Mouse (Mus musculus): ENCODE data around the gene Robo2.

Gene Robo2

GRCm38 (mm10) chr16:74411481-74412251, at the start of gene Robo2:
Robo2 (minus strand) TSS chr16:74411825.
- DNase-seq: peak; percentile 47 to 48

DNA sequence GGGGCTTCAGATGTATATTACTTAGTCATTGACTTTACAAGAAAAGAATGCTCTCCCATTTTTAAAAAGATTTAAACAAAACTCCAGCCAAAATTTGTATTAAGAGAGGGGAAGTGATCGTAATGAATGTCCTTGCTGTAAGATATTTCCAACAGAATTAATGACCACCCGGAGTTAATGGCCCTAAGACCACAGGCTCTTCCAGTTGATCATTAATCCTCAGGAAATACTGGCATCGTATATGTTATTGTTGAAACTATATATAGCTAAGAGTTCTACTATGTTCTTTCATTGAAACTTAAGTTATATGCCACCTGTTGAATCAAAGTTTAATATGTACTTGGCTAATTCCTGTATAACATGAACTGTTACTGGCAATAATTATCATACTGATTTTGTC, 46.5 kb upstream of the Robo2 start:
- DNase-seq: no peak

GRCm38 (mm10) chr16:74457736-74458135, 46.1 kb upstream of the Robo2 start:
- no peak for DNase-seq

GRCm38 (mm10) chr16:74456808-74457470, 45.3 kb upstream of the Robo2 start:
- no peak for DNase-seq

DNA sequence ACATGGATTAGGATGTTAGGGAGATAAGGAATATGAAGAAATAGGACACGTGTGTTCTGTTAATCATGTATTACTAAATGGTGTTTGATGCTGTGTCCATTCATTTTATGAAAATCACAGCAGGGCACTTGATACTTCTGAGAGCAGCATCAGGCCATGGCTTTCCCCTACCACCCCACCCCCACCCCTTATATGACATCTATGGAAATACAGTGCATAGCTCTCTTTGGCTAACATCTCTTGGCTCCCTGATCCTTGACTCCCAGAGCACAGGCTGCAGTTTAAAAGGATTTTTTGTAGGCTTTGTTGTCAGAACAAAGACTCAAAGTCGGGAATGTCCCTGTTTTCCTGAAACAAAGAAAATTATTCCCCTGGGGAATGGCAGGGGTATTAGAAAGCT, 43.6 kb upstream of the Robo2 start:
- DNase-seq: no peak

- no peak for DNase-seq
Measured at GRCm38 (mm10) chr16:74448025-74448424, 36.4 kb upstream of the Robo2 start.

DNA sequence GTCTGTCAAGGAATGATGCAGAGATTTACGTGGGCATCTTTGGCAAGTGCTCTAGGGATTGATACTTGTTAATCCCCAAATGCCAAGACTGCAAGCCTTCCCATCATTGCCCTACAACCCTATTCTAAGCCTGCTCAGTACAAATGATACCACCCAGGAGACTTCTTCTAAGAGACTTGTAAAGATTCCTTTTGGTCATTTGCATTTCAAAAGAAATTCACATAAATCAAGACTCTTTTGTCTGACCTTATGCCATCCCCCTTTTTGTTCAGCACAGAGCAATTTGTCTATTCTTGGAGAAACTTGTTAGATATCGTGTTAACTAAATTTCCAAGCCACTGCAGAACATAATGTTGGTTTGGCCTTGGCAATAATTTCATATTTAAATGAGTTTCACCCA, 15.4 kb upstream of the Robo2 start:
- no peak for DNase-seq

DNA sequence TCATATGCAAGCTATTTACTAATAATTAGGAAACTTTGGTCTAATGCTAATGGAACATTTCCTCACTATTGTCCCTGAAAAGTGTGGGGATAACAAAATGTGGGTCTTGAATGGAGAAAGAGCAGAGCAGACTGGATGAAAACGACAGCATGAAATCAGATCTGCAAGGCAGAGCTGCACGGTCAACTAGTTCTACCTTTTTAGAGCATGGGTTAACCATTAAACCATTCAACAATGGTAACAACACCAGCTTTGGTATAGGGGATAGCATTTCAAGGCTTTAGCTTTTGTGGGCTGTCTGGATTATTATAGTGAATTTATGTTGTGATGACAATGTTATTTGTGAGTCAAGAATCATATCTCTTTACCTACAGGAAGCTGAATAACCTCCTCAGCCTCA, 8.7 kb upstream of the Robo2 start:
- DNase-seq: no peak

DNA sequence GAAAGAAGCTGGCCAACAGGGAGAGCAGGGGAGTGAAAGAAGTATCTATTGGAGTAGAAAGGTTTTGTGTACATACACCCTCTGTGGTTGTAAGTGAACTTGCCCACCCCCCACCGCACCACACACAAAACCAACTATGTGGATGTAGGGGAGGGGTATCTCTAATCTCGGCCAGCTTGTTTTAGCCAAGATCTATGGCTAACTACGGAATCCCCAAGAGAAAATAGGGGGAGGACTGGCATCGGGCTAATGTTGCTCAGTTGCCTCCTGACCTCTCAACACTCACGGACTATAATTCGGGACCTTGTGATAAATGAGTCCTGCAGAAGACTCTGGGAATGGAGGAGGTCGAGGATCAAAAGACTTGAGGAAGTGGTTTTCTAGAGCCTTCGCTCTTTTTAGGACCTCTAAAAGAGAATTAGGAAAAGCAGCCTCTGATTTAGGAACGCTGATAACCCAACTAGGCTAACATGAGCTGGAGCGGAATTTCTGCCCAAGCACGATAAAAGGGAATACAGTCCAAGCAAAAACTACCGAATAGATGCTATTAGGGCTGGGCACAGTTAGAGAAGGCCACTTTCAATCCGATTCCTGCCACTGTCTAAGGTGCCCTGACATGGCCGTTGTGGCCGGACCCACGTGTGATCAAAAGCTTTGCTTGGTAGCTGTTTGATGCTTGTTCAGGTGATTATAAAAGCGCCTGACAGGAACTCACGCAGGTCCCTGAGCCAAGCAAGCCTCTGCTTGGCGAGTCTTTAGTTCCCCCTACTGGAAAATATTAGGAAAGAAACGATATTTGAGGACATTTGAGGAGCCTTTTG, 1.1 kb upstream of the Robo2 start:
- DNase-seq: peak; percentile 50 to 68

DNA sequence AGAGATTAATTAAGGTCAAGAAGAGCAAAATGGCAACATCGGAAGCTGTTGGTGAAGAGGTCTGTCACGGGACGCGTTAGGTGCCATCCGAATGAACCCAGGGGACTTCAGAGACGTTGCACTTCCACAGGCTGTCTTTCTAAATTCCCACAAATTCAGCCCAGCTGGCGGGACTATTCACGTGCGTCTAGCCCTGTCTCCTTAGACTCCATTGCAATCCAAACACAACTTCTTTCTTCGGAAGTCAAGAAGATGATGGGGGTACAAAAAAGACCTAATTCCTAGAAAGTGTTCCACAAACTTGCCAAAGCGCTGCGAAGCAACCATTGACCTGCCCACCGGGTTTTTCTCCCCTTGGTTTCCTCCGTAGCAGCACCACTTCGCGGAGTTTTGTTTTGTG, 604 bp downstream of the Robo2 start:
- DNase-seq: no peak

DNA sequence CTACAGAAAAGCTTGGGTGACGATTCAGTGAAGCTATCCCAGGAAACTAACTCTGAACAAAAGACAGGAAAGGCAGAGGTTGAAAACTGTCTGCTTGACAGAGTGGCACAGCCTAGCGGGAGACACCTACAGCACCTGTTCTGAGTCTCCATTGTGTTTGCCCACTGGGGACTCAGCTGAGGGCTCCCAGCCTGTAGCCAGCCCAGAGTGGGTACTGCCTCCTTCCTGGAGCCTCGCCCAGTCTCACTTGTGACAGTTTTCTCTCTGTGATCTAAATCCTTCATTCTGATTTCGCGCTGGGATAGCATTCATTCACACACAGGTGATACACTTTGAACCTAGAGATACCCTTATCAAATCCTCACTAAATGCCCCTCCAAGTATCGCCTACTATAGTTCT, 1.5 kb downstream of the Robo2 start:
- peak in 1 of 2 experiments; percentile 13 for DNase-seq

- no peak for DNase-seq
Measured at GRCm38 (mm10) chr16:74409548-74409947, 2.1 kb downstream of the Robo2 start.

DNA sequence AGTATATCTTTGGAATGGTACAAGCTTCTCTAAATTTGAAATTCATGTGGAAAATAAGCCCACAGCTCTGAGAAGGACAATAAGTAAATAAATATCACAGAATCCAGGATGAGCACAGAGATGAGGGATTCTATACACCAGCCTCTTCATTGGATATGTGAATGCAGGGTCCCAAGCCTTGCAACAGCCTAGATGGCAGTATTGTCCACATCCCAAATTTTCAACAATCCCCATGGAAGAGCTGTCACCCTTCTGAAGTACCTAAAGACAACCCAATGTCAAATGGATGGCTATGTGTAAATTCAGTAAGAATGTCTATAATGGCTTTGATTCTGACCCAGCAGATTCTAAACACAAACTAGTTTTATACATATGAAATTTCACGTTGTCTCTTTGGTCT, 3.1 kb downstream of the Robo2 start:
- DNase-seq: no peak

GRCm38 (mm10) chr16:74397291-74397690, 14.3 kb downstream of the Robo2 start:
- DNase-seq: no peak

DNA sequence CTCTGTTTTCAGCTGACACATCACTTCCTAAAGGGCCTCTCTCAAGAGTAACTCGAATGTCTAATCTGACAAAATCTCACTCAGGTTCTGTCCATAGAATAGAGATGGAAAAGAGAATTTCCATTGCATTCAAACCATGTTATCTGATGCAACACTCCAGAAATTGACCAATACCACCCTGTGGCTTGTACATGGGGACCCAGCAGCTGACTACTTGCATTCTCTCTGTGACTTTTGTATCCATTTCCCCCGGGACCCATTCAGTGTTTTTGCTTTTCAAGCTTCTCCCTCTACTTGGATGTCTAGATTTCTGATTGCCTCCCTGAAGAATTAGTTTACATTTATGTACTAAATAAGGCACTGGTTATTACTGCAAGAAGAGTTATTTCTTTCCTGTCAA, 15.9 kb downstream of the Robo2 start:
- no peak for DNase-seq

DNA sequence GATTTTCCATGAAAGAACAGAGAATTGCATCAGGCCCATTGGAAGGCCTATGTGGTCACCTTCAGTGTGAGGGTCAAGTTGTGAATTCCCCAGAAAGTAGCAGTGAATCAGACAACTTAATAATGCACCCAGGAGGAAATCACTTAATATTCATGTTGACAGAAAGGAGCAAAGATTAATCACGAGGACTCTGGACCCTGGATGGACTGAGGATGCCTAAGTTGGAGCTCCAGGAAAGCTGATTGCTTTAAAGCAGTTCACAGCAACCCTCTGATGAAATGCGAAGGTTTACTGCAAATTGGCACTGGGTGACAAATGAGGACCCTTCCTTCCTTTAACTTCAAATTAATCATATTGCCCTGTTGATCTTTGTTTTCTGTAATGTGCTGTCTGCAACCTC, 32.2 kb downstream of the Robo2 start:
- no peak for DNase-seq

DNA sequence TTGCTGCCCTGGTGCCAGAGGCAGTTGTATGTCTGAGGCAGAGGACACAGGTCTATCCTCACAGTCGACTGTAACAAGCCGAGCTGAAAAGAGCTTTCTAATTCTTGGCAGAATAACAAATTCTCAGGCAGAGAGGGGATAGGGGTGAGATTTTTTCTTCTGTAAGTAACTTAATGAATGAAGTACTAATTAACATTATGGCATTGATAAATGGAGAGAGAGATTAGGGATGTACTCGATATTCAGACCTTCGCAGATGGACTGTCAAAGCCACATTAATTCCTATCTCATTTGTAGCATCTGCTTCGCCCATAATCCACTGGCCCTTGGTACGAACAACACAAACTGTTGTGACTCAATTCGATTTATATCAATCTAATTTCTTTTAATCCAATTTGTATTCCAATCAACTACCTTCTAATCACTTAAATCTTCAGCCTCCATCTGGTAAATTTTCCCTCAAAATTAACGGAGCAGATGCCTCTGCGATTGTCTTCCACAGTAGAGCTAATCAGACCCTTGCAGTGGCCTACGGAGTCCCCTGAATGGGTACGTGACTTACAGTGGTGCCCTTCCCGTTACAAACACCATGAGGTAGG, 36.2 kb downstream of the Robo2 start:
- DNase-seq: no peak

DNA sequence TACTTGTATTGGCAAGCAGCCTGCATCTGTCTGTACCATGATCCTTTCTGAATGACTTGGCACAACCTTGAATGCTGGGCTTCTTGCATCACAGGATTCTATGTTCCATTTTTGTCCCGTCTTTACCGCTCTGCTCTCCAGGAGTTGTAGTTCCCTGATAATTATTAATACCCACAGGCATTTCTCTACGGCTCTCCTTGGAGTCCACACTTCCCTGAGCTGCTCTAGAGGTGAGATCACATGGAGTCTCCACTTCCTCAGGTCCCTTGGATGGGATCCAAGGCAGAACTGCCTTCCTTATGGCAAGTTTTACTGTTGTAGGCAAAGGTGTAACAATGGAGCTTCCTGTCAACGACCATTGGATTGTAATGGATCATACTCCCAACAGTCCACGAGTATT, 37.1 kb downstream of the Robo2 start:
- peak in 1 of 2 experiments; percentile 2 for DNase-seq

DNA sequence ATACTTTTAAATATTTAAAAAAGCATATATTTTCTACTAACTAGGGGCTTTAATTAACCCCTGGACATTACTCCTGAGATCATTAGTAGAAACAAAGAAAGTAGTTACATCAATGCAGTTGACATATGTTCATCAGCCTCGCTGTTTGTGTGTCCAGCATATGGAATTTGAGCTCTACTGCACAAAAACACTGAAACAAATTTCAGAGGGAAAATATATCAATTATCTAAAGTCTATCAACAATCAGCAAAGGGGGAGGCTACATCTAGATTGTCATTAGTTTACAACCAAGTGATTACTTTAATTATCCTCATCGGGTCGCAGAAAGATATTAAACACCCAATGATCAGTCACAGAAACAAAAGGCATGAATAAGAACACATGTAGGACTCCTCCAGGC, 38.2 kb downstream of the Robo2 start:
- DNase-seq: no peak

- DNase-seq: no peak
Measured at GRCm38 (mm10) chr16:74372876-74373275, 38.7 kb downstream of the Robo2 start.

DNA sequence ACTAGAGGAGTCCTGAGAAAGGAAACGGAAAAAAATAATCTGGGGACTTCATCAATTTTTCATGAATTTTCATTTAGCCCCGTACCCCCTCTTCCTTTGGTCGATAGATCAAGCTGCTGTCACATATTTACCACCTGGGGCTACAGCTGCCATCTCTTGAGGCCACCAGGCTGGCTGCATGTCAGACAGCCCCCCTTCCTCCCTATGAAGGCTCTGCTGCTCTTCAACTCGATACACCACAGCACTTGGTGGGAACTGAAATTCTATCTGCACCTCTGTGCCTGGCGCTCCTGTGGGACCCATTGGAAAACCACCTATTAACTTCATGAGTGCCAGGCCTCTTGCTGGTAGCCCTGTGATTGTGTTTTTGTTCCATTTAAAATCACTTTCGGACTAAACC, 63.2 kb downstream of the Robo2 start:
- DNase-seq: no peak

DNA sequence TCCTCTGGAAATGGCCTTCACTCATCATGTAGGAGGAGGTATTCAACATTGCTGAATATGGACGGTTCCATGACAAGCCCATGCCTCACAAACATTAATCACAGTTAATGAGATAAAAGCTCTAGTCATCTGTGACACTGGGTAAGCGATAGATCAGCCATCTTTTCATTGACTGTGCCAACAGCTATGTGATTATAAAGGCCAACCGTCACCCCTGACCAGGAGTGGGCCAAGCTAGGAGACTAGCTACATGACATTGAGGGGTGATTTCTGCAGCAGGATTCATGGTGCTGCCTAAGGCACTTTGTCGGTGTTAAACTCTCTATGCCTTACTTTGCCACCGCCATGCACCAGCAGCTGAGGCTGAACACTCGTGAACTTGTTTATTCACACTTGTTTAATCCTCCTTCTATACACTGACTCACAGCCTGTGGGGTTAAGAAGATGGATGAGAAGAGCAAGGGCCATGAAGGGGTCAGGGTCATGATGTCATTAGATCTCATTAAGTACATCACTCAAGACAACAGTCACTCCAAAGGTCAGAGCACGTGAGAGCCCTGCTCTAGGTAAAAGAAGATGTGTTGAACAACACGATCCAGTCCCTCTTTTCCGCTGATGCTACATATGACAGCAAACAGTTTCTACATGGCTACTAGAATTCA, 72.5 kb downstream of the Robo2 start:
- no peak for DNase-seq
